Comparison of ENCODE assay signal across 11 mouse cellular contexts in the genomic region with DNA sequence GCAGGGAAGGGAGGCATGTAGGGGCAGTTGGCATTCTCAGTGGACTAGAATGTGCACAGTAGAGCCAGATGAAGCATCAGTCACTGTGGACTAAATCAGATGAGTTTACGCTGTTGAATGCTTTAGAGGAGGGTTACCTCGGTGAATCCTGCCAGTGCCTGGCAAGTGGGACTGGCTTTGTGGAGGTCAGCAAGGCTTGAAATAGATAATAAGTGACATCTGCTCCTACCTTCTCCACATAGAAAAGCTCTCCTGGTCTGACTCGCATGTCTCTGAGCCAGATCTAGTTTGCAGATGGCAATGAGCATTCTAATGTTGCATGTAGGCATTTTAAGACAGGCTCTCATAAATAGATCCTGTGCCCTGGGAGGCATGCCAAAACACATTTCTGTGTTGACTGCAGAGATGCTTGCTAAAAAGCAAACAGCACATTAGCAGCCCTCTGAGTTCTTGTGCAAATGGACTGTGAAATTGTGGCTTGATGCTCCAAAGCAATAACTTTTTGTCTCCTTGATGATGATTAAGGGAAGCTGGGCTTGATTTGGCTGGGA.
A peak's percentile ranks its signal among the peaks of the same experiment; 100 is the strongest.
DNase-seq lines count a peak whose midpoint lies in the region; ATAC-seq and TF ChIP-seq lines count a peak whose summit lies in the region.
"Had no signal": no experiment of that assay in that cellular context is flagged by ENCODE, and none has a peak within 500 bp of the region (broad histone marks: within the 10 kb centered on the region; RNA-seq: fewer than 3 reads in every experiment).

No protein-coding gene starts in this region.

- H3K4me1 ChIP-seq in heart, embryonic 11.5 days (ENCODE audit: control insufficient read depth, insufficient read depth, low read length), result no peaks in the 10 kb centered on the region
- H3K4me1 ChIP-seq: heart, embryonic 10.5 days; neural tube, embryonic 13.5 days had no signal

- no peak overlapping the region for H3K27ac ChIP-seq in layer of hippocampus, adult 2 months
- H3K27ac ChIP-seq in heart, embryonic 11.5 days (ENCODE audit: low read depth, low read length), result no peak overlapping the region
- H3K27ac ChIP-seq: heart, embryonic 10.5 days; neural tube, embryonic 13.5 days had no signal

- H3K4me2 ChIP-seq in heart, embryonic 11.5 days, result no peak overlapping the region
- H3K4me2 ChIP-seq: midbrain, embryonic 11.5 days; neural tube, embryonic 13.5 days had no signal

- no peak overlapping the region for H3K4me3 ChIP-seq in layer of hippocampus, adult 2 months
- no peak overlapping the region for H3K4me3 ChIP-seq in heart, embryonic 11.5 days (ENCODE audit: low read depth, low read length)
- H3K4me3 ChIP-seq: heart, embryonic 10.5 days; neural tube, embryonic 13.5 days had no signal

- H3K36me3 ChIP-seq in heart, embryonic 11.5 days (ENCODE audit: control insufficient read depth, insufficient read depth, low read length), result no peaks in the 10 kb centered on the region
- H3K36me3 ChIP-seq: heart, embryonic 10.5 days; neural tube, embryonic 13.5 days had no signal

- no peaks in the 10 kb centered on the region for H3K9me3 ChIP-seq in heart, embryonic 11.5 days (replicated peaks; ENCODE audit: control insufficient read depth, low read length)
- H3K9me3 ChIP-seq: heart, embryonic 10.5 days; neural tube, embryonic 13.5 days had no signal

- 89% methylated on average over 3 of the region's 3 CpGs for WGBS in heart, embryonic 11.5 days (ENCODE audit: insufficient replicate concordance)

- no peak for DNase-seq in cerebellum, postnatal 4 days (ENCODE audit: low spot score in 2 of 2)
- peak; percentile 13 for DNase-seq in cerebellum, adult 8-10 months
- peak; percentile 28 to 33 for DNase-seq in layer of hippocampus, adult 2 months (ENCODE audit: low spot score in 2 of 2)
- peak; percentile 38 for DNase-seq in left cerebral cortex, postnatal 4 days
- DNase-seq in adrenal gland, adult 8-10 months, result no peak
- no peak for DNase-seq in kidney, adult 18-20 months

- intact Hi-C loops in left cerebral cortex, postnatal 4 days (cut with DNase I), result no loop called here

- H3K9ac ChIP-seq in heart, embryonic 11.5 days (ENCODE audit: low read depth, low read length), result no peak overlapping the region
- H3K9ac ChIP-seq: neural tube, embryonic 13.5 days had no signal

- no peak for TF ChIP-seq CTCF in layer of hippocampus, adult 2 months (conservative IDR thresholded peaks at IDR 0.05)

- ATAC-seq in cerebellum, adult (ENCODE audit: insufficient number of reproducible peaks, low FRiP score, low TSS enrichment), result peak; percentile 76
- no peak for ATAC-seq in heart, embryonic 11.5 days (replicated peaks; ENCODE audit: insufficient number of reproducible peaks, low FRiP score, low TSS enrichment)

- H3K27me3 ChIP-seq in heart, embryonic 11.5 days (ENCODE audit: control insufficient read depth, insufficient read depth, low read length), result no peaks in the 10 kb centered on the region
- H3K27me3 ChIP-seq: neural tube, embryonic 13.5 days had no signal

Comparison
In these comparisons a context has a peak if more than half of its experiments do, and no peak if none do; other contexts are left out.
1. DNase-seq: peak in cerebellum, adult 8-10 months (single experiment), layer of hippocampus, adult 2 months (2 of 2) and left cerebral cortex, postnatal 4 days (single experiment); none in cerebellum, postnatal 4 days (0 of 2), adrenal gland, adult 8-10 months (single experiment) and kidney, adult 18-20 months (single experiment).